Mouse (Mus musculus): Measurements from ENCODE around the gene Mcm2.

DNA sequence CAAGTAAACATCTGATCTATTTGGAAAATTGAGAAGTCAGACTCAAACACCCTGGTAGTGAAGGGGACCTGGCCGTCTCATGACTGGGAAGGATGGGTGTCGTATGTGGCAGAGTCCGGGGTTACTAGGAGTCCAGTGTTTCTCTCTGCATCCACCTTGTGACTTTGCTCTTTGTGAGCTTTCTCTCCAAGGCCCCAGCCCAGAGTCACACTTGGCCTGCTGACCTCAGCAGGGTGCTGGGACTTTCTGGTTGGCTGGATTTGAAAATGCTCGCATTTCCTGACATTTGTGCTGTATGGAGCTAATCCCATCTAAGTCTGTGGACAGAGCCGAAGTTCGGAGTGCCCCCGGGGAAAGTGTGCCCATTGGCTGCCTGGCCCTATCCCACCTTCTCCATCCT is 6.5 kb upstream of the Mcm2 start:
- TF ChIP-seq POLR2A (IDR thresholded peaks at IDR 0.05; ENCODE audit: control insufficient read depth, low read depth, low read length) (no peak), CTCF (IDR thresholded peaks at IDR 0.05; ENCODE audit: control insufficient read depth, insufficient read depth, insufficient replicate concordance, low read depth, low read length) (no peak)

Measured in testis, adult 2 months (tissue).